Mouse (Mus musculus) heart, adult 8-10 months (tissue): ENCODE measurements around the gene Tardbp. TPM values are rescaled to one million over a fixed set of nuclear protein-coding genes. Genes with fewer than 3 reads are reported as not detected.

Source experiments
- DNase-seq: peaks from one replicate; pipeline ENCODE4 v3.0.0; 2022; ENCODE audit warnings: low spot score
- total RNA-seq, 4 experiments: library from RNA; stranded (reverse); gene quantifications; 2 replicates each; pipeline ENCODE4 v1.2.4; 2022

Tardbp gene
- total RNA-seq, 4 experiments from 2014 or later, result 108 to 133 (median 124) TPM

DNA sequence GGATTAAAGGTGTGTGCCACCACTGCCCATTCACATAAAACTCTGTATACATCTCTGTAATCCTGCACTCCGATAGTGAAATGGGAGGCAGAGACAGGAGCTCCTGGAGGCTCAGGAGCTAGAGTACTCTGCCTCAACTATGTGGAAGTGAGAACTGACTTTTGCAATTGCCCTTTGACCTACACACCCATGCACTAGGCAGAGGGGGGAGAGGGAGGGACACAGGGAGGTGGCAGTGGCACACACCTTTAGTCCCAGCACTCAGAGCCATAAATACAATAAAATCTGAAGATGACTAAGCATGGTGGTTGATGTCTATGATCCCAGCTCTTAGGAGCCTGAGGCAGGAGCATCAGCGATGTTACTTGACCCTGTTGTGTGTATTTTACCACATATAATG lies 12.6 kb upstream of the Tardbp start:
- DNase-seq, result no peak

DNA sequence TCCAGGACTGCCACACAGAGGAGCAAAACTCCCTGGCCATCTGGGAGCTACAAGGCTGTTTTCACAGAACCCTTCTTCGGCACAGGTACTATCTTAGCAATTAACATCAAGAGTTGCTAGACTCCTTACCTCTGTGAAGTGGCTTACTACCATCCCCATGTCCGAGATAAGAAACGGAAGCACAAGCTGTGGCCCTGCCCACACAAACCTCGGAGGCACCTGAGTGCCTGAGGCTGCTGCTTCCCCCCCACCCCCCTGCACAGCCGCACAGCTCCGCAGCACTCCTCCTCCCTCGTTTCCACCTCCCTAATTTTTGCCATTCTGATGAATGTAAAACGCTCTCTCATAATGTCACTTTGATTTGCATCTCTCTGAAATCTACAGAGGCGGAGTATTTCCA lies 11.5 kb upstream of the Tardbp start:
- DNase-seq, result no peak

DNA sequence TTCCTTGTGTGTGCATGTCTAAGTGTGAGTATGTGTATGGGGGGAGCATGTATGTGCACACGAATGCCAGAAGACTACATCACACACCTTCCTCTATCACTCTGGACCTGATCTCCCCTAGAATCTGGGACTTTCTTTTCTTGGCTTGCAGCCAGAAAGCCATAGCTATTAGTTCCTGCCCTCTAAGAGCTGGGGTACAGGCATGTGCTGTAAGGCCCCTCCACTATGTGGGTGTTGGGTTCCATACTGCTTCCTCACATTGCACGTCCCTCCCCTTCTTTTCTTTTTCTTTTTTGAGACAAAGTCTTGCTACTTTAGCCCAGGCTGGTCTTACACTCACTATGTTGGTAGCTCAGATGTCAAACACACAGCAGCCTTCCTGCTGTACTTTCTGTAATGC lies 8.5 kb upstream of the Tardbp start:
- DNase-seq, result no peak

GRCm38 (mm10) chr4:148633395-148634061 lies 6.7 kb upstream of the Tardbp start:
- DNase-seq, result no peak

DNA sequence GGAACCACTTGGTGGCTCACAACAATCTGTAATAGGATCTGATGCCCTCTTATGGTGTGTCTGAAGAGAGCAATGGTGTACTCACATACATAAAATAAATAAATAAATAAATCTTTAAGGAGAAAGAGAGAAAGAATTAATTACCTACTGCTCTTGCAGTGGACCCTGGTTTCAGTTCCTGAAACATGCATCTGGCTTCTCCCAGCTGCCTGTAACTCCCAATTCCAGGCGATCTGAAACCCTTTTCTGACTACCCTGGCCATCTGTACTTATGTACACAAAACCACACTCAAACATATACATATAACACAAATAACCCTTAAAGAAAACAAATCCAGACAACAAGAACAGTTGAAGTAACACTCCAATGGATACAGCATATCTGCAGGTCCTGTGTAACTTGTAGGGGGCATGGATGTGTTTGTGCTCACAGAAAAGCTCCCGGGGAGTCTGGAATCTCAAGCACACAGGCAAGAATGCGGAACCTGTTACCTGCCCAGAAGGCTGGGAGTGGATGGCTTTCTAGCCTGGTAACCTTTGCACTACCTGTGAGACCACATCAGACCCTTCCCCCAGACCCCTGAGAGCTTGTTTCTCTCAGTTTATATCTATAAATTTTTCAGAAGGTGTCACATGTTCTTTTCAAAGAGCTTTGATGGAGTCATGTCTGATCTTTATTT lies 5.3 kb upstream of the Tardbp start:
- no peak for DNase-seq

DNA sequence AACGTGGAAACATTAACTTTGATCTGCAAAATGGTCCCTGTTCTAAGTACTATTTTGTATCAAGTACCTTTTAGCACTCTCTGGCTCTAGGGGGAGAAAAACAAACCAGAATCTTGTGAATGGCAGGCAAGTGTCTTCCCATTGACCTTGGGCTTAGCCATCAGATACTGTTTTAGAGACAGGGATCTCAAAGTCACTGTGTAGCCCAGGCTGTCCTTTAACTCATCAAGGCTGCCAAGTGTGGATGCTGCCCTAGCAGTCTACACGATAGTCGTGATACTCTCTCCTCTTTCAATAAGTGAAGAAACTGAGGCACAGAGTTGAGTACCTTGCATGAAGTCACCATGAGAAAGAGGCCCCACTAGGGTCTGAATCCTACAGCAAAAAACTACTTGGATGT lies 427 bp upstream of the Tardbp start:
- no peak for DNase-seq

GRCm38 (mm10) chr4:148625756-148626622 lies 830 bp downstream of the Tardbp start:
- DNase-seq, result no peak

DNA sequence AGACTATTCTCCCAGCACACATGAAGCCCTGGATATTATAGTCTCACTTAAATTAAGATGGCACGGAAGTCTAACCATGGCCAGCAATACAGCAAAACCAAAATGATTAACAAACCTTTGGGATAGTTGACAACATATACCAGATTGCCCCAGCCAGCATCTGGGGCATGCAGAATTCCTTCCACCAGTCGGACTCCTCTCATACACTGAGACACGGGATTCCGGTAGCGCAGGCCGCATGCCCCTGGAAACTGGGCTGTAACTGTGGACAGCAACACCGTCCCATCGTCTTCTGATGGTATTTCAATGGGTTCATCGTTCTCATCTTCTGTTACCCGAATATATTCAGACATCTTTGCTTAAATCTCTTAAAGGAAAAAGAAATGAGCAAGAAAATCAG lies 1.8 kb downstream of the Tardbp start:
- no peak for DNase-seq

DNA sequence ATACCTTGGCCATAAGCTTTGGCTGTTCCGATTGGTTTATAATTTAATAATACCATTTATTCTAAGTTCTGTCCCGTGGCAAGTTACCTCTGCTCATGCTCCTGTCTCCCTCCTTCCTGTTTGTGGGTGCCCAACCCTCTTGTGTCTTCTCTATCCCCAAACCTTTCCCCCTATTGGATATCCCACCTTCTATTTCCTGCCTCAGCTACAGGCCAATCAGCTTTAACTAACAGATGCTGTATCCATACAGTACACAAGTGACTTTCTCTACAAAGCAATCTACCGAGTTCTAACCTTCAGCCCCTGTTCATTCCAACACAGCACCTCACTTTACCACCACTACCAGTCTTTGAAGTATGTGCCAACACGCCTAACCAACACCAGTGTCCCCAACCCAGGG lies 3.2 kb downstream of the Tardbp start:
- no peak for DNase-seq

DNA sequence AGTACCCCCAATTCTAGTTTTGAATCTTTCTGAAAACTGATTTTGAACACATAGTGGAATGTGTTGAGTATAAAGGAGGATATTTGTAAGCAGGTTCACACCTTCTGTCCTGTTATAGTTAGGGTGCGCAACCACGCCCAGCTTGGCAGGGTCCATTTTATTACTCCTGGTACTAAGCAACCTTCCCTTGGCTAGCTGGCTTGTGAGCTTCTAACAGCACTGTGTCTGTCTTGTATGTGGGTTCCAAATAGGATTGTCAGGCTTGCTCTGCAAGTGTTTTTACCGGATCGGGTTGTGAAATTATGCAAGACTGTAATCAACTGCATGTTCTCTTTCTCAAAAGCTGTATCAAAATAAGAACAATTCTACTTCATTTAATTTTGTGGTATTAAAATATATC lies 4.3 kb downstream of the Tardbp start:
- no peak for DNase-seq

GRCm38 (mm10) chr4:148620718-148621117 lies 6.1 kb downstream of the Tardbp start:
- DNase-seq, result no peak

GRCm38 (mm10) chr4:148619805-148620204 lies 7.0 kb downstream of the Tardbp start:
- no peak for DNase-seq

- DNase-seq, result no peak
Observed at GRCm38 (mm10) chr4:148613738-148614137, 13.1 kb downstream of the Tardbp start.

- no peak for DNase-seq
Observed at GRCm38 (mm10) chr4:148612557-148612956, 14.3 kb downstream of the Tardbp start.

- no peak for DNase-seq
Observed at GRCm38 (mm10) chr4:148610631-148611364, 16.0 kb downstream of the Tardbp start.

GRCm38 (mm10) chr4:148609805-148610204 lies 17.0 kb downstream of the Tardbp start:
- DNase-seq, result no peak

DNA sequence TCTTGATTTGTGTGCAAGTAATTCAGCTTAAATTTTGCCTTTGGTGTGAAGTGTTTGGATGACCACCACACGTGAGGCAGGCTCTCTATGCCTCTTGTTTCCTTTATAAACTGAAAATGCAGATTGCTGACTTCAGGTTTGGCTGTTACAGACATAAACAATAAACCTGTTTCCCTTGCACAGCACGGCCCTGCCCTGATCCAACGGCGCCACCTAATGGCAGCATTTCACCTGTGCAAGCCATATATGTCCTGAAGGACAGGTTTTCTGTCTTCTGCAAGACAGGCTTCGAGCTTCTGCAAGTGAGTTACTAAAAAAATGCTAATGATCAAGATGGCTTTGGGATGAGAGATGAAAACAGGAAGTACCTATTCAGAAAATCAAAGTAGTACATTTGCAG lies 19.1 kb downstream of the Tardbp start:
- DNase-seq, result peak; percentile 65

DNA sequence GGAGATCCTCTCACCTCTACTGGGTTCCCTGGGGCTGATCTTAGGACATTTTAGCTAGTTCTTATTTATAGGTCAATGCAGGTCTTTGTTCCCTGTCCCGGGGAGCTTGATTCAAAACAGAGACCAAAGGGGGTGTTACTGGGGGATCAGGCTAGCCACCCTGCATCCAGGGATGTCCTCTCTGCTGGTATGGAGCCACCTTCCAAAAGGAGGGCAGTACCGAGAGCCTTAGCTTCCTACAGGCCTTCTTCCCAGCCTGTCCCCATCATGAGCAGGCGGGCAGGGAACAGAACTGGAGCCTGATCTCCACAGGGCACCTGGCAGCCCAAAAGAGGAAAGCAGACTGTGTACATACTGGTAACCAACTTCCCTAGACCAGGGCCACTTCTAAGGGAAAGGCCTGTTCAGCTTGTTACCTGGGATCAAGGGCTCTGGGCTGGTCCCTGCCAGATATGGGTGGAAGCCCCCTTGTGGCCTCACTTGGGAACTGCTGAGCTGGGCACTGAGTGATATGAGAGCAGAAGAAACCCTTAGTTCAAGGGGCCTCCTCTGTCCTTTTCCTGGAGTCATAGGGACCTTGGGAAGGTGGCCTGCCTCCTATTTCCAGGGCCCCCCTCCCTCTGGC lies 22.2 kb downstream of the Tardbp start:
- DNase-seq, result no peak

DNA sequence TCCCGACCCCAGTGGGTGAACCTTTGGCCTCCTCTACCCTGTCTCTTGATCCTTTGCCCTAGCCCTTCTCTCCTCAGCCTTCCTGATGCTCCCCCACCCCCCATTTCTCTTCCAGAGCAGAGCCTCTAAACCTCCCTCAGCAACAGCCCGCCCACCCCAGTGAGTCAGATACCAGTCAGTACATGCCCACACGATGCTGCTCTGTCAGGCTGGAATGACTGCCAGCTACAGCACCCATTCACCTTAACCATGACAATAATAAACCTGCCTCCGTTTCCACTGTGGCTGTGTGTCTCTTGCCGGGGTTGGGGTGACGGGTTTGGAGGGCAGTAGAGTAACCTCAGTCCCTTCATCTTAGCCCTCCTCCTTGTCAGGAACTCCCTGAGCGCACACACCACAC lies 22.7 kb downstream of the Tardbp start:
- no peak for DNase-seq

DNA sequence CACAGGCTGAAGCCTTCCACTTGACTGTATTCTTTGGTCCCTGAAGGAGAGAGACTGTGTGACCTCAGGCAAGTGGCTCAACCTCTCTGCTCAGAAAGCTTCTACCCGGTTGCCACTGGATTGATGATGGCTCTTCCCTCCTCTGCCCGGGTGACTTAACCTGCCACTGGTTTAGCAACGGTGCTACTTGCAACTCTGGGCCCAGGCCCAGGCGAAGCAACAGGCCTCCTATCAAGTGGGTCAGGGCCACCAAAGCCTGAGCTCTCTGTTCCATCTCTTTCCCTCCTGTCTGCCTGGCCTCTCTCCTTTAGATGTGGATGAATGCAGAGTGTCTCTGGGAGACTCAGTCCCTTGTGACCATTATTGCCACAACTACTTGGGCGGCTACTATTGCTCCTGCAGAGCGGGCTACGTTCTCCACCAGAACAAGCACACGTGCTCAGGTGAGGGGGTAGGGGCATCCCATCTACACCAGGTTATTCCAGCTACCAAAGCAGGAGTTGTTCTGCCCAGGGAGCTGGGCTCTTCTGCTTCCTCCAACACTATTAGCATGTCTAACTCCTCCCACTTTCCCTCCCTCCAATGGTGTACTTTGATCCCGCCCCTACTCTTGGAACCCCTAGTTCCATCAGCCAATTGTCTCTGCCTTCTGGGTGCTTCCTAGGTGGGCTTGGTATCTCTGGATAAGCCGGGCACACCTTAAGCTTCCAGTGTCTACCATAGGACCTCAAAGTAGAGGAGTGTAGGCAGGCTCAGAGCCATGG lies 23.3 kb downstream of the Tardbp start:
- no peak for DNase-seq
